25 mouse cellular contexts compared by ENCODE assay signal in genomic region chr4:95325861-95326260, GRCm38 (mm10).
"Had no signal": no experiment of that assay in that cellular context is flagged by ENCODE, and none has a peak within 500 bp of the region (broad histone marks: within the 10 kb centered on the region; RNA-seq: fewer than 3 reads in every experiment).

No protein-coding gene starts in this region.

- ATAC-seq: hindbrain, embryonic 16.5 days; inflammation-experienced regulatory T-cells, adult 6 months; intestine, embryonic 15.5 days; intestine, postnatal 0 days had no signal

- H3K27ac ChIP-seq: heart, embryonic 10.5 days; hindbrain, embryonic 10.5 days; hindbrain, embryonic 12.5 days; hindbrain, embryonic 14.5 days; intestine, embryonic 15.5 days; kidney, embryonic 15.5 days; kidney, postnatal 0 days; left cerebral cortex, adult 2 months; limb, embryonic 10.5 days; limb, embryonic 12.5 days had no signal

- DNase-seq: gastrocnemius, postnatal 14 days; gastrocnemius, postnatal 36 days; heart, postnatal 10 days; heart, postnatal 4 days; kidney, adult 2 months; kidney, adult 9 months; kidney, postnatal 14 days; kidney, postnatal 36 days; layer of hippocampus, adult 9-11 months; liver had no signal

- H3K4me3 ChIP-seq: heart, embryonic 10.5 days; heart, embryonic 12.5 days; hindbrain, embryonic 10.5 days; hindbrain, embryonic 12.5 days; intestine, embryonic 15.5 days; kidney, embryonic 15.5 days; left cerebral cortex, adult 2 months; limb, embryonic 10.5 days; limb, embryonic 12.5 days had no signal

- H3K27me3 ChIP-seq: heart, embryonic 12.5 days; hindbrain, embryonic 12.5 days; intestine, embryonic 15.5 days; kidney, embryonic 15.5 days; limb, embryonic 12.5 days had no signal

- H3K36me3 ChIP-seq: heart, embryonic 10.5 days; heart, embryonic 12.5 days; hindbrain, embryonic 10.5 days; hindbrain, embryonic 12.5 days; intestine, embryonic 15.5 days; kidney, embryonic 15.5 days; limb, embryonic 10.5 days; limb, embryonic 12.5 days had no signal

- H3K4me1 ChIP-seq: heart, embryonic 10.5 days; heart, embryonic 12.5 days; hindbrain, embryonic 10.5 days; hindbrain, embryonic 12.5 days; intestine, embryonic 15.5 days; kidney, embryonic 15.5 days; limb, embryonic 10.5 days; limb, embryonic 12.5 days had no signal

- H3K4me2 ChIP-seq: heart, embryonic 12.5 days; hindbrain, embryonic 12.5 days; hindbrain, embryonic 14.5 days; intestine, embryonic 15.5 days; kidney, embryonic 15.5 days; limb, embryonic 12.5 days; liver, embryonic 11.5 days had no signal

- H3K9ac ChIP-seq: heart, embryonic 12.5 days; hindbrain, embryonic 12.5 days; hindbrain, embryonic 14.5 days; intestine, embryonic 15.5 days; kidney, embryonic 15.5 days; limb, embryonic 12.5 days had no signal

- H3K9me3 ChIP-seq: heart, embryonic 10.5 days; heart, embryonic 12.5 days; hindbrain, embryonic 10.5 days; hindbrain, embryonic 12.5 days; intestine, embryonic 15.5 days; kidney, embryonic 15.5 days; limb, embryonic 10.5 days; limb, embryonic 12.5 days had no signal
